Mouse (Mus musculus) gastrocnemius, adult 8-10 months (tissue): ENCODE results near the gene Gm5294. TPM values are rescaled to one million over a fixed set of nuclear protein-coding genes. Genes with fewer than 3 reads are reported as not detected.

ENCODE experiments used
- DNase-seq, 2 experiments: peaks; one replicate each; pipeline ENCODE4 v3.0.0; 2022; ENCODE audit warnings: low spot score in 2 of 2
- total RNA-seq, 4 experiments: library from RNA; stranded (reverse); gene quantifications; 2 replicates each; pipeline ENCODE4 v1.2.4; 2022

Gm5294 gene
- total RNA-seq = not detected

- DNase-seq = no peak
Measured at GRCm38 (mm10) chr5:138819780-138820179, at the start of gene Gm5294. Gm5294 (plus strand) TSS chr5:138820080.

DNA sequence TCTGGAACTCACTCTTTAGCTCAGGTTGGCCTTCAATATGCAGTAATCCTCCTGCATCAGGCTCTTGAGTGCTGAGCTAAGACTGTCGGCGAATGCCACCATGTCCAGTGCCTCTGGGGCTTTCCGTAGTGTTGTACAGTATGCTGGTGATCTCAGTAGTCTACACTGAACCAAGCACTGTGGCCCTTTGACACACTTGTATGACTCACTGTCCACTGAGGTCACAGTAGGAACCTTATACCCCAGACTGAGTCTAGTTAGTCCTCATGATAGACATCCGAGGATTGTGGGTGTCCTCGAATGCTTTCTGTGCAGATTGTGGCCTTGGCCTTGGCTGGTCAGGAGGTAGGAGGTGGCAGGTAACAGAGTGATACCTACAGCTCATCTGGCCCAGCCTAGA lies 44.8 kb upstream of the Gm5294 start:
- no peak for DNase-seq

DNA sequence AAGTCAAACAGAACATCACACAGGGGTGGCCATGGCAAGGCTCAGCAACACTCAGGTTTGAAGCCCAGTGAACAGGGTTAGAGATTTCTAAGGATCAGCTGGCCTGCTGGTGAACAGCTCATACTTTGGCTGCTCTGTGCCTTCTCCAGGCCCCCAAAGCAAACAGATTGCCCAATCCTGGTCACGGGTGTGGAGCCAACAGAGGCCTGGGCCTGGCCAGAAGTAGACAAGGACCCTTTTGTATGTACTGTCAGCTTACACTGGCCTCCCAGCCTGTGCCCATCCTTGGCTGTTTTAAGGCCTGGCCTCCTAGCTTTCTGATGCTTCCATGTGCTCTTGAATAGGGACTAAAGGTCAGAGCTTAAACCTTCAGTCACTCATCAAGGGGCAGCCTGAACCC lies 43.5 kb upstream of the Gm5294 start:
- peak in 1 of 2 experiments; percentile 28 for DNase-seq

DNA sequence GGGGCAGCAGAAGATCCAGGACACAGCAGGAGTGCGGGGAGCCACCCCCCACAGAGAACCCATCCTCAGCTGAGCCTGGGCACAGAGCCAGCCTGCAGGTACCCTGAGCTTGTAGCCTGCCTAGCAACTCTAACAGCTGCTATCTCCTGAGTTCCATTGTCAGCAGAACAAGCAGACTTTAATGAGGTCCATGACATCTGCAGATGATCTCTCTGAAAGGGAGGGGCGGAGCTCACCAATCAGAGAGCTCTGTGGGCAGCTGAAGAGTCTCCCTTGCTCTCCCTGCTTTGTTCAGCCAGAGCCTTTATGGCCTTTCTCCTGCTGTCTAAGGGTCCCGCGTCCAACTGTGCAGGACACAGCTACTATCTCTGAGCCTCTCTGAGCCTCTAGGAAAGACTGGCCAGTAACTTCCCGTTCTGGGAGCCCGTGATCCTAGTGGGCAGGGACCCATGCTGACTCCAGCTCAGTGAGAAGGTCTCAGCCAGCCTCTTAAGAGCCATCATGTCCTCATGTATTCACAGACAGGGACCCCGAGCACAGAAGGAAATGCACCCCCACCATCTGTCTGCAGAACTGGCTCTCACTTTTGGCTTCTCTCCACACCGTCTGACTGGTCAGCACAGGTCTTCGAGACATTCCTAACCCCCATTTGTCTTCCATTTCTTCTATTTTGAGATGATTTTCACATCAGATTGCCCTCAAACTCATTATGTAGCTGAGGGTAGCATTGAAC lies 41.0 kb upstream of the Gm5294 start:
- DNase-seq = no peak

GRCm38 (mm10) chr5:138779655-138780054 lies 40.2 kb upstream of the Gm5294 start:
- DNase-seq = no peak

DNA sequence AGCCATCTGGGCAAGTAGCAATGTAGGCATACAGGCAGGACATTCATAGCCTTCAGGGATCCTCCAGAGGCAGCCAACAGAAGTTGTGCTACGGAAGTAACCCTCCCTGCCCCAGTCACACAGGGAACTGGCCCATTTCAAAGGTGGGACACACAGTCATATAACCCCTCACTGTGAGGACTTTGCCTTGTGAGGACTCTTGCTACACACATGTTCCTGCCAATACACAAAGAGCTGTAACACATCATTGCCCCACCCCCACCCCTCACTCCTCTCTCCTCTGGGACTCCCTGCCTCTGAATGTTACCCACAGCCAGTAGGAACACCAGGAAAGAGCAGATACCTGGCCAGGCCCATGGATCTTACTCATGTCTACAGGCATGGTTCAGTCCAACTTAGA lies 37.2 kb upstream of the Gm5294 start:
- DNase-seq = no peak

DNA sequence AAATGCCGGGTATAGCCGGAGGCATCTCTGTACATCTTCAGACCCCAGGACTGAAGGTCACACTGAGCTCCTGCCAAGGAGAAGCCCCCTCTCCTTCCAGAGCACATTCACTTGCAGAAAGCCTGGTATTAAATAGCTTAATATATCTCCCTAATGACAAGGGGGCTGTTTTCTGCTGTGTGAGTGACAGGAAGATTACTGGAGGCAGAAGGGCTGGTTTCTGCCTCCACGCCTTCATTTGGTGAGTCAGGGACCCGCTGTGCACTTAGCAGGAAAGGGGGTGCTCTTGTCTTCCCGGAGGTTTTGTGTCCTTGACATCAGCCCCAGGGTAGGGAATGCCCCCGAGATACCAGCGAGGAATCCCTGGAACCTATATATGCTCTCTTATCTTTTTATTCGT lies 36.7 kb upstream of the Gm5294 start:
- DNase-seq = no peak

- no peak for DNase-seq
Measured at GRCm38 (mm10) chr5:138785986-138786515, 33.8 kb upstream of the Gm5294 start.

GRCm38 (mm10) chr5:138787648-138788047 lies 32.2 kb upstream of the Gm5294 start:
- DNase-seq = no peak

DNA sequence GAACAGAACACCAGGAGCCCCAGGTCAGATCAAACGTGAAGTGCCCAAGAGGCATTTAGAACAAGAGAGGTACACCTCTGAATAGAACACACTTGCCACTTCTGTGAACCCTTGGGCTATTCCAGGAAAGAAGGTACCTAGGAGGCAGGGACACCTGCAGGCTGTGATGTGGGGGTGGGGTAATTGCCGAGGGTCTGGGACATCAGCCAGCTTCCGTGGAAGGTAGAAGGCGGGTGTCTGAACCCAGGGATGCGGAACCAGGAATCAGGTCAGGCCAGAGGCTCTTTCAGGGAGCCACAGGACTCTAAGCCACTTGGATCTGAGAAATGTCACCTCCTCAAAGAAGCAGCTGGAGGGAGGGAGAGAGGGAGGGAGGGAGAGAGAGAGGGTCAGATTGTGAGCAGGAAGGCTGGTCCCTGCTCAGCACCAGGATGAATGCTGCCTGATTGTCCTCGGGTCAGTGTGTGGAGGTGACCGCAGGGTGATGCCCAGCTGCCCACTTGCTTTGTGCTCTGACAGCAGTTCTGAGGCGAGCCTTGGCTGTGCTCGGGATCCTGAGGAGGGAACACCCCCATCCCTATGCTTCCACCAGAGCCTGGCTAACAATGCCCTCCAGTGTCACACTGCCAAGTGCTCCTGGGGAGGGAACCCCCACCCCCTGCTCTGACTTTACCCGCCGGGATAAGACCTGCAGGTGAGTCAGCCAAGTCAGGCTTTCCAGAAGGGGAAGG lies 31.2 kb upstream of the Gm5294 start:
- no peak for DNase-seq

DNA sequence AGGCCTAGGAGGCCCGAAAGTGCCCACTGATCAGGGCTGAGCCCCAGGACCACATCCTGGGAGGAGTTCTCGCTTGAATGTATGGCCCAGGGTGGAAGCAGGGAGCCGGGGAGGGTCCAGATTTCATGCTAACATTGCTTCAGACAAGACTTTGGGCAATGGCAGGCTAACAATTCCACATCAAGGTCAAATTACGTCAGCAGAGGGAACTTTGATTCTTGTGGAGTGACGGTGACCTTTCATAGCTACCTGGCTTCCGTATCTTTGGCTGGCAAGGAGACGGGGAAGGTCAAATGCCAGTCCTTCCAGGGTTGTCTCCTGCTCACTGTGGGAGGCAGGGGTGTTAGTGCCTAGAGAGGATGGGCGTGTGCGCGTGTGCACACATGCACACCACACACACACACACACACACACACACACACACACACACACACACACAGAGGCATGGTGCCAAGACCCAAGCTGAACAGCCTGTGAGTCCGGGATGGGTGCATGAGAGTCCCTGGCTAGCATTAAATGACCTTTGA lies 28.9 kb upstream of the Gm5294 start:
- DNase-seq = no peak

DNA sequence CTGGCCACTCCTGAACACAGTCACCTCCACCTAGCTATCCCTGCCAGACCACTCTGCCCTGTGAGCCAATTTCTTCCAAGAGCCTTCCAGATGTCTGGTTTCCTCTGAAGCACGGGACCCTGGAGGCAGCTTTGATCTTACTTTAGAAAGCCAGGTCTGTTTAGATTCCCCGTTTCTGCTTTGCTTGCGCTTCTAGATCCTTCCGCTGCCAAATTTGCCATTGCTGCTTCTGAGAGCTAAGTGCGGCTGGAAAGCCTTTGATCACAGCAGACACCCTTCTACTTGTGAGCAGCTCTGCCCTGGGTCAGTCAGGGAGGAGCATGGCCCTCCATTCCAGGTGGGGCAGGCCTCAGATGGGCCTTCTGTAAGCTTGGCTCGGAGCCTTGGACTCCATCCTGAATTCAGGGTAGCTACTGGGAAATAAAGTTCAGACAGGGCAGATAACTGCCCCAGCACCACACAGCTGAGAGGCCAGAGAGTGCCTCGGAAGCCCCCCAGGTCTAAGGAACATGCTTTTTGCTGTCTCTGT lies 18.2 kb upstream of the Gm5294 start:
- no peak for DNase-seq

- no peak for DNase-seq
Measured at GRCm38 (mm10) chr5:138804286-138804685, 15.6 kb upstream of the Gm5294 start.

GRCm38 (mm10) chr5:138809767-138810166 lies 10.1 kb upstream of the Gm5294 start:
- no peak for DNase-seq

- DNase-seq = no peak
Measured at GRCm38 (mm10) chr5:138820717-138821332, 945 bp downstream of the Gm5294 start.

- DNase-seq = no peak
Measured at GRCm38 (mm10) chr5:138825090-138825489, 5.2 kb downstream of the Gm5294 start.

- DNase-seq = no peak
Measured at GRCm38 (mm10) chr5:138833406-138833805, 13.5 kb downstream of the Gm5294 start.

DNA sequence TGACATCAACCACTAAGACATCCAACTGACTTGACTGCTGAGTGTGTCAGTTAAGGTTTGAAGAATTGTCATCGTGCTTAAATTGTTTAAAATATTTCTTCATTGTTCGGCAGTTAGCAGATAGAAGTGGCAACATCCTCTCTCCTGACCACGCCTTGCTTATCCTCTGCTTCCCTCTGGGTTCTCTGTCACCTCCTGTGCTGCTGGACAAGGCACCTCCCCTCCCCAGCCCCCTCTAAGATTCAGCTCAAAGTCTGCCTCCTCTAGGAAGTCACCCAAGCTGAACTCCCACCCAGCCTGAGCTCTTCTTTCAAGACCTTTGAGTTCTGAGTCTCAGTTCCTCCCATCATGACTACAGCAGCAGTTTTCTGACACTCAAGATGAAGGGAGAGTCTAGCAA lies 15.0 kb downstream of the Gm5294 start:
- no peak for DNase-seq

DNA sequence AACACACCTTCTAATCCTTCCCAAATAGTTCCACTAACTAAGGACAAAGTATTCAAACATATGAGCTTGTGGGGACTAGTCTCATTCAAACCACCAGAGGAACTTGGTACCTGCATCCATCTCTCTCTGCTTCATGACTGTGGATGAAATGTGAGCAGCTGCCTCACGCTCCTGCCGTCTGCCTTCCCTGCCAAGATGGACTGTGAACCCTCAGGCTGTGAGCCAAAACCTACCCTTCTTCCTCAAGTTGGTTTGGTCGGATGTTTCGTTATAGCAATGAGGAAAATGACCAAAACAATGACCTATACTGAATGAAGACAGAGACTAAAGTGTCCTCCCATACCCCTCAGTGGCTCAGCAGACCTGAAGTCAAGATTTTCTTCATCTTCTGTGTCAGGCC lies 21.1 kb downstream of the Gm5294 start:
- DNase-seq = no peak

DNA sequence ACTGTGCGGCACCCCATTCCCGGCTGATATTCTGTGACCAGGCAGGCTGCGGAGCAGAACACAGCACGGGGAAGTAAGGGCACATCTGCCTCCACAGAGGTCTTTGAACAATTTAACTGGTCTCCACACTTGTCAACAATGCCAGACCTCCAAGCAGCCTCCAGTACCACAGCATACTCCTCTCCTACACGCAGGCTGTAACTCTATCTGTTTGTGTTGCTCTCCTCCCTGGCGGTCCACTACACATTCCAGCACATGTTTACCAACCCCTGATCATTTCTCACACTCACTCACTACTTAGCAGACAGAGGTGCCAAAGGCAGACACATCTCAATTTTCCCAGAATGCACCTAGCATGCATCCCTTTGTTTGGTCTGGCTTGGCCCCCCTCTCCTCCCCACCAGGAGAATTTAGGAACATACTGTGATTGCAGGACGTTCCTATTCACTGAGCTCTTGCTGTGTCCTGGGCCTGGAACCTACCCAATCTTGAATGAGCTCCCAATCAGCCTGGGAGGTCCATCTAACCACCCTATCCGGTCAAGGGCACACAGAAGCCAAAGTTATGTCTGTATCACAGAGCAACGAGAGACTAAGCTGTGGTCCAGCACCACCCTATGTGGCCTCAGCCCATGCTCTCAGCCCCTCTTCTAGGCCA lies 23.4 kb downstream of the Gm5294 start:
- DNase-seq = no peak

- DNase-seq = no peak
Measured at GRCm38 (mm10) chr5:138846506-138846905, 26.6 kb downstream of the Gm5294 start.
